Mouse (Mus musculus) kidney, postnatal 0 days (tissue): Measurements from ENCODE around the gene Rtp3. TPM values are rescaled to one million over a fixed set of nuclear protein-coding genes. Genes with fewer than 3 reads are reported as not detected.

Experiments used
- ATAC-seq: fragments of 200-750 bp; cut with Nextera tagmentation; replicated peaks from 2 replicates; pipeline ENCODE4 v1.8.0; 2017; ENCODE audit warnings: low read depth, moderate number of reproducible peaks, moderate TSS enrichment, moderate library complexity; ENCODE audit not compliant: low FRiP score
- DNase-seq: peaks from one replicate; pipeline ENCODE4 v3.0.0-alpha.2; 2016; ENCODE audit warnings: low spot score
- H3K27ac ChIP-seq: fragments of 300-500 bp; sonication (generic); 2 replicates; pipeline ENCODE4 v1.5.1; 2014; ENCODE audit warnings: mild to moderate bottlenecking
- H3K27me3 ChIP-seq: fragments of 300-500 bp; sonication (generic); 2 replicates; pipeline ENCODE4 v1.6.1; 2014; ENCODE audit warnings: low read length, mixed read lengths; ENCODE audit not compliant: insufficient read depth
- H3K36me3 ChIP-seq: fragments of 300-500 bp; sonication (generic); 2 replicates; pipeline ENCODE4 v1.6.1; 2014; ENCODE audit warnings: low read length, mixed read lengths; ENCODE audit not compliant: insufficient read depth
- H3K4me1 ChIP-seq: fragments of 300-500 bp; sonication (generic); replicated peaks from 2 replicates; pipeline ENCODE4 v1.6.1; 2014; ENCODE audit warnings: antibody characterized with exemption, low read length, mixed read lengths; ENCODE audit not compliant: insufficient read depth
- H3K4me2 ChIP-seq: fragments of 300-500 bp; sonication (generic); 2 replicates; pipeline ENCODE4 v1.6.1; 2014; ENCODE audit warnings: mild to moderate bottlenecking, low read length, moderate library complexity, mixed read lengths
- H3K4me3 ChIP-seq: fragments of 300-500 bp; sonication (generic); replicated peaks from 2 replicates; pipeline ENCODE4 v1.5.1; 2014; ENCODE audit warnings: low read depth, low read length
- H3K9ac ChIP-seq: fragments of 300-500 bp; sonication (generic); 2 replicates; pipeline ENCODE4 v1.6.1; 2014; ENCODE audit warnings: low read depth, low read length
- H3K9me3 ChIP-seq: fragments of 300-500 bp; sonication (generic); replicated peaks from 2 replicates; pipeline ENCODE4 v1.6.1; 2016; ENCODE audit warnings: low read length, inconsistent platforms, mixed read lengths
- CTCF ChIP-seq: IDR thresholded peaks from 2 replicates; pipeline ENCODE4 v1.5.1; 2016; ENCODE audit warnings: antibody characterized with exemption, low read depth, mild to moderate bottlenecking, moderate library complexity
- WGBS: fragments of 180-500 bp; shearing (Covaris S2); extraction: QIAGEN DNeasy Blood & Tissue Kit; methylation state at CpG from one replicate; pipeline ENCODE4 v1.1.7; 2014; 5-methylcytosine and 5-hydroxymethylcytosine counted together
- polyA plus RNA-seq: library from polyadenylated mRNA; unstranded; fragments of >200 nt; fragmentation: Nextera tagmentation; extraction: Ambion mirVana; gene quantifications from 2 replicates; pipeline ENCODE4 v1.2.1, GENCODE M21; 2015

Gene Rtp3
- polyA plus RNA-seq, 1 experiment from 2014 or later, result 0.89 TPM

DNA sequence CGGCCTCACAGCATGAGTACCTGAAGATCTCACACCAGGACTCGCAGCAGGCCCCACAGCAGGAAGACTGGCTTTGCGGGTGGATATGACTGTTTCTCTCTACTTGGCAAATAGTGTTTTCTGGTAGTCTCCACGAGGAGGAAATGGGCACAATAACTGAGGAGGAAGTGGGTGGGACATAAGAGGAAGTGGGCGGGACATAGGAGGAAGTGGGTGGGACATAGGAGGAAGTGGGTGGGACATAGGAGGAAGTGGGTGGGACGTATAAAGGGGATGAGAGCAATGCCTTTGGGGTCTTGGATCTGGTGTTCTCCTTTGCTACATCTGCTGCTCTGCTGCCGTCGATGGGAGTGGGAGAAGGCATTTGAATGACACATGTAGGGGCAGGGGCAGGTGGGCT lies 4.4 kb downstream of the Rtp3 start:
- WGBS, result 86% methylated on average over 8 of the region's 8 CpGs
- Histone ChIP-seq H3K9ac (no peak overlapping the region), H3K9me3 (no peaks in the 10 kb centered on the region), H3K4me3 (no peak overlapping the region), H3K27me3 (no peaks in the 10 kb centered on the region), H3K27ac (no peak overlapping the region), H3K36me3 (no peaks in the 10 kb centered on the region), H3K4me2 (no peak overlapping the region), H3K4me1 (no peaks in the 10 kb centered on the region)
- no peak for ATAC-seq
- no peak for TF ChIP-seq CTCF
- DNase-seq, result no peak

GRCm38 (mm10) chr9:110985541-110985940 lies 4.8 kb downstream of the Rtp3 start:
- no peak overlapping the region for H3K4me3 ChIP-seq
- H3K9ac ChIP-seq, result no peak overlapping the region
- H3K4me1 ChIP-seq, result no peaks in the 10 kb centered on the region
- no peaks in the 10 kb centered on the region for H3K27me3 ChIP-seq
- H3K4me2 ChIP-seq, result no peak overlapping the region
- no peak for TF ChIP-seq CTCF
- H3K9me3 ChIP-seq, result no peaks in the 10 kb centered on the region
- no peaks in the 10 kb centered on the region for H3K36me3 ChIP-seq
- H3K27ac ChIP-seq, result no peak overlapping the region
- DNase-seq, result no peak
- no peak for ATAC-seq
- 92% methylated on average over 5 of the region's 5 CpGs for WGBS

- H3K9me3 ChIP-seq, result no peaks in the 10 kb centered on the region
- no peaks in the 10 kb centered on the region for H3K36me3 ChIP-seq
- WGBS, result 92% methylated on average over 9 of the region's 9 CpGs
- H3K9ac ChIP-seq, result no peak overlapping the region
- DNase-seq (no peak), ATAC-seq (no peak)
- no peak overlapping the region for H3K4me3 ChIP-seq
- no peaks in the 10 kb centered on the region for H3K4me1 ChIP-seq
- H3K27me3 ChIP-seq, result no peaks in the 10 kb centered on the region
- no peak overlapping the region for H3K4me2 ChIP-seq
- no peak overlapping the region for H3K27ac ChIP-seq
- TF ChIP-seq CTCF, result no peak
Observed at GRCm38 (mm10) chr9:110984096-110984495, 6.3 kb downstream of the Rtp3 start.

- Histone ChIP-seq H3K27me3 (no peaks in the 10 kb centered on the region), H3K27ac (no peak overlapping the region), H3K9me3 (no peaks in the 10 kb centered on the region), H3K9ac (no peak overlapping the region), H3K4me2 (no peak overlapping the region), H3K4me3 (no peak overlapping the region), H3K36me3 (no peaks in the 10 kb centered on the region), H3K4me1 (no peaks in the 10 kb centered on the region)
- no peak for ATAC-seq
- no peak for DNase-seq
- no peak for TF ChIP-seq CTCF
- WGBS, result 68% methylated on average over 4 of the region's 4 CpGs
Observed at GRCm38 (mm10) chr9:110982351-110982750, 8.0 kb downstream of the Rtp3 start.

- no peak overlapping the region for H3K27ac ChIP-seq
- no peaks in the 10 kb centered on the region for H3K27me3 ChIP-seq
- ATAC-seq, result no peak
- DNase-seq, result no peak
- no peak overlapping the region for H3K4me3 ChIP-seq
- TF ChIP-seq CTCF, result no peak
- H3K9ac ChIP-seq, result no peak overlapping the region
- WGBS, result 94% methylated on average over 11 of the region's 11 CpGs
- H3K36me3 ChIP-seq, result no peaks in the 10 kb centered on the region
- no peaks in the 10 kb centered on the region for H3K4me1 ChIP-seq
- no peak overlapping the region for H3K4me2 ChIP-seq
- no peaks in the 10 kb centered on the region for H3K9me3 ChIP-seq
Observed at GRCm38 (mm10) chr9:110979411-110979810, 11.0 kb downstream of the Rtp3 start.

DNA sequence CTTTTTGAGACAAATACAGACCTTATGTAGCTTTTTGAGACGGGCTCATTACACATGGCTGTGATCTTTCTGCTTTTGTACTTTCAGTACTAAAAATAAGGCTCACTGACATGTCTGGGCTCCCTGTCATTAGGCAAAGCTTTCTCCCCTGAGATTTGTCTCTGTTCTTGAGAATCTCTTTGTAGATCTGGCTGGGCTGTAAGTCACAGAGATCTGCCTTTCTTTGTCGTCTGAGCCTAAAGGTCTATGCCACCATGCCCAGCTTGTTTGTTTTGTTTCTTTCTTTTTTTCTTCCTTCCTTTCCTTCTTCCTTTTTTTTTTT lies 24.5 kb downstream of the Rtp3 start:
- H3K4me3 ChIP-seq, result no peak overlapping the region
- no peaks in the 10 kb centered on the region for H3K27me3 ChIP-seq
- no peaks in the 10 kb centered on the region for H3K4me1 ChIP-seq
- ATAC-seq, result no peak
- no peak overlapping the region for H3K9ac ChIP-seq
- TF ChIP-seq CTCF, result no peak
- no peak overlapping the region for H3K27ac ChIP-seq
- H3K9me3 ChIP-seq, result no peaks in the 10 kb centered on the region
- H3K36me3 ChIP-seq, result no peaks in the 10 kb centered on the region
- 51% methylated on average over 2 of the region's 2 CpGs for WGBS
- no peak for DNase-seq
- no peak overlapping the region for H3K4me2 ChIP-seq

DNA sequence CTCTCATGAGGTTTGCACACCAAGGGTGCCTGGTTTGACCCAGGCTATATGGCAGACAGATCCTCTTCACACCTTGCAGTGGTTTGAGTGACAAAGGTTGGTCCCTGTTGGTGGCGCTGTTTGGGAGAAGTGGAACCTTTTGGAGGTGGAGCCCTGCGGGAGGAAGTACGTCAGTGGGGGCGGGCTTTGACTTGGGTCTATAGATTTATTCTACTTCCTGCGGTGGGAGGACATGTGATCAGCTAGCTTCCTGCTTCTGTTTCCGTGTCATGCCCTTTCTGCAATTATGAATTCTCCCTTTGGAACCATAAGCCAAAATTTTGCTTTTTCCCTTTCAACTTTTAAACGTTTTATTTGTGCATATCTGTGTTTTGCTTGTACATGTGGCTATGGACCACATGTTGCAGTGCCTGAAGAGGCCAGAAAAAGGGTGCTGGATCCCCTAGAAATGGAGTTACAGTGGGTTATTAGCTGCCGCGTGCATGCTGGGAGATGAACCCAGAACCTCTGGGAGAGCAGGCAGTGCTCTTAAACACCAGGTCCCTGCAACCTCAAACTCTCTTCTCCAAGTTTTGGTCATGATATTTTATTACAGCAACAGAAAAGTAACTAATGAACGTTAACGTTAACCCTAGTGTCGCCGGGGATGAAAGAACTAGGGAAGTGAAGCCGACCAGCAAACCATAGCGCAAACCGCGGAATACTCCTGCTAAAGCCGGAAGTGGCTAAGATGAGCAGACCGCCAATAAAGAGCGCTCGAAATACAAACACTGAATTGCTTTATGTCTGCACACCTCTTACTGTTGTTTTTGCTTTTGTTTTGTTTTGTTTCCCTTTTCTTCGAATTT lies 25.1 kb downstream of the Rtp3 start:
- ATAC-seq (no peak), DNase-seq (no peak)
- Histone ChIP-seq H3K27me3 (no peaks in the 10 kb centered on the region), H3K27ac (no peak overlapping the region), H3K4me3 (no peak overlapping the region), H3K4me1 (no peaks in the 10 kb centered on the region), H3K9ac (no peak overlapping the region), H3K36me3 (no peaks in the 10 kb centered on the region), H3K4me2 (no peak overlapping the region), H3K9me3 (no peaks in the 10 kb centered on the region)
- WGBS, result 88% methylated on average over 22 of the region's 22 CpGs
- TF ChIP-seq CTCF, result no peak
